Mouse (Mus musculus) brain, embryonic 14.5 days (tissue): Measurements from ENCODE around the gene Olfr223. TPM values are rescaled to one million over a fixed set of nuclear protein-coding genes. Genes with fewer than 3 reads are reported as not detected.
"Not testable (repeated sequence)": the region's sequence is repeated elsewhere in the genome, so short reads cannot be mapped to it uniquely, and the experiment has no call there.

Source experiments
- DNase-seq: peaks from one replicate; pipeline ENCODE4 v3.0.0-alpha.2; 2011; ENCODE audit warnings: low read depth
- CTCF ChIP-seq: fragments of 200-500 bp; IDR thresholded peaks from 2 replicates; pipeline ENCODE4 v1.5.1; 2012; ENCODE audit warnings: inconsistent platforms, mild to moderate bottlenecking, moderate library complexity, borderline replicate concordance; ENCODE audit not compliant: insufficient read depth, insufficient read length; ENCODE audit errors: extremely low read depth
- POLR2A ChIP-seq: fragments of 200-500 bp; IDR thresholded peaks from 2 replicates; pipeline ENCODE4 v1.6.1; 2012; ENCODE audit warnings: mild to moderate bottlenecking, inconsistent platforms, borderline replicate concordance; ENCODE audit not compliant: poor library complexity, insufficient read depth, insufficient read length, severe bottlenecking; ENCODE audit errors: extremely low read depth
- polyA plus RNA-seq: library from polyadenylated mRNA; depleted of rRNA; stranded (reverse); fragments of >200 nt; gene quantifications from 2 replicates; pipeline ENCODE4 v1.2.3, GENCODE M21; 2012

Gene Olfr223
- polyA plus RNA-seq, 1 experiment: not detected

GRCm38 (mm10) chr11:59584539-59584938, 8.6 kb downstream of the Olfr223 start:
- DNase-seq: no peak

GRCm38 (mm10) chr11:59576135-59576534, 17.0 kb downstream of the Olfr223 start, which contains the start of gene Olfr222:
Olfr222 (minus strand) TSS chr11:59576235.
- not testable (repeated sequence) for DNase-seq

More at GRCm38 (mm10) chr11:59584539-59584938, 8.6 kb downstream of the Olfr223 start:
- no peak for TF ChIP-seq CTCF
- no peak for TF ChIP-seq POLR2A

- no peak for TF ChIP-seq POLR2A
- no peak for TF ChIP-seq CTCF
- DNase-seq: peak; percentile 3
Observed at GRCm38 (mm10) chr11:59575726-59576125, 17.4 kb downstream of the Olfr223 start.

- DNase-seq: peak; percentile 3
- peak; percentile 52; the same call in 1 of the 2 replicates for TF ChIP-seq CTCF
- no peak for TF ChIP-seq POLR2A
Observed at GRCm38 (mm10) chr11:59569306-59569705, 23.8 kb downstream of the Olfr223 start.

GRCm38 (mm10) chr11:59562837-59563236, 30.3 kb downstream of the Olfr223 start:
- TF ChIP-seq POLR2A (no peak), CTCF (no peak)
- DNase-seq: no peak

GRCm38 (mm10) chr11:59562336-59562735, 30.8 kb downstream of the Olfr223 start:
- no peak for TF ChIP-seq POLR2A
- TF ChIP-seq CTCF: no peak
- DNase-seq: no peak

GRCm38 (mm10) chr11:59560906-59561305, 32.2 kb downstream of the Olfr223 start:
- DNase-seq: no peak
- TF ChIP-seq CTCF (no peak), POLR2A (no peak)

- no peak for DNase-seq
- TF ChIP-seq CTCF (no peak), POLR2A (no peak)
Observed at GRCm38 (mm10) chr11:59554535-59554934, 38.6 kb downstream of the Olfr223 start.

GRCm38 (mm10) chr11:59554127-59554526, 39.0 kb downstream of the Olfr223 start:
- DNase-seq: no peak
- TF ChIP-seq CTCF (no peak), POLR2A (no peak)

- no peak for DNase-seq
- TF ChIP-seq CTCF: no peak
- no peak for TF ChIP-seq POLR2A
Observed at GRCm38 (mm10) chr11:59544005-59544404, 49.1 kb downstream of the Olfr223 start.

- TF ChIP-seq POLR2A: no peak
- no peak for TF ChIP-seq CTCF
- DNase-seq: no peak
Observed at GRCm38 (mm10) chr11:59543376-59543775, 49.7 kb downstream of the Olfr223 start.

GRCm38 (mm10) chr11:59542442-59542841, 50.6 kb downstream of the Olfr223 start:
- no peak for DNase-seq
- no peak for TF ChIP-seq CTCF
- no peak for TF ChIP-seq POLR2A

- no peak for TF ChIP-seq CTCF
- TF ChIP-seq POLR2A: no peak
Observed at GRCm38 (mm10) chr11:59541324-59541723, 51.8 kb downstream of the Olfr223 start, which contains the start of gene Nlrp3. Nlrp3 (plus strand) TSS chr11:59541568.

More at GRCm38 (mm10) chr11:59541324-59541723, 51.8 kb downstream of the Olfr223 start, which contains the start of gene Nlrp3:
- no peak for DNase-seq
